Mouse (Mus musculus) thymus, postnatal 10 days (tissue): ENCODE results near the gene Olfr1196.
"Not testable (repeated sequence)": the region's sequence is repeated elsewhere in the genome, so short reads cannot be mapped to it uniquely, and the experiment has no call there.

Source experiments
- DNase-seq, 2 experiments: peaks; one replicate each; pipeline ENCODE4 v3.0.0; 2021; ENCODE audit warnings: low spot score in 2 of 2

Olfr1196 gene

DNA sequence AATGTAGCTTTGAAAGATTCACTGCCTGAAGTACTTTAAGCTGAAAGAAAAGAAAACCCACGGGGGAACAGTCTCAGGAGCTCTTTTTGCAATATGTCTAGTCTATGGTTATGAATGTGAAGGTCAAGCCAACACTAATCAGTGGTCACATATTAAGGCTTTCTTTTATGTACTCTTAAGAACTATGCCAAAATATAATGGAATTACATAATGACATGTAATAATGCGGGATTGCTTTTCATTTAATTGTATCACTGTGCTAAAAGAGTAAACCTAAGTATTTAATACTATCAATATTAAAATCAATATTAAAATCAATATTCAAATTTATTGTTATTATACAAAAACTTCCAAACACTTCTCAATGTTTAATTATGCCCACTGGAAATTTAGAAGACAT lies at the start of gene Olfr1196:
Gene Olfr1196 (minus strand): TSS at position 101 of the 400 bp plus-strand sequence.
- no peak for DNase-seq

DNA sequence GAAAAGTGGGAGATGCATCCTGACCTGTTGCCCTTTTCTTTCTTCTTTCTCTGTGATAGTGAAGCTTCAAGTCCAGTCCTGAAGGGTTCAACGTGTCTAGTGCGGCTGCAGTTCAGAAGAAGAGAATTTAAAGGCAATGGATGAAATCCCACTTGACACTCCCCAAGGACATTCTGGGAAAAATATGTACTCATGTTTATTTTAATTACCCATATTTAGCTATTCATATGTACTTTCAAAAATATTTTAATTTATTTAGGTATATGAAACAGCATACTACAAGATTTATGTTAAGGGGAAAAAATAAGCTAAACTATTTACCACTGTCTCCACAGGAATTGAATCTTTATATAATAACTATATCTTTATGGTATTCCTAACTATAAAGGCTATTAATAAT lies 46.9 kb upstream of the Olfr1196 start, which contains the start of gene Olfr1198:
Gene Olfr1198 (minus strand): TSS at position 101 of the 400 bp plus-strand sequence.
- DNase-seq, result no peak

DNA sequence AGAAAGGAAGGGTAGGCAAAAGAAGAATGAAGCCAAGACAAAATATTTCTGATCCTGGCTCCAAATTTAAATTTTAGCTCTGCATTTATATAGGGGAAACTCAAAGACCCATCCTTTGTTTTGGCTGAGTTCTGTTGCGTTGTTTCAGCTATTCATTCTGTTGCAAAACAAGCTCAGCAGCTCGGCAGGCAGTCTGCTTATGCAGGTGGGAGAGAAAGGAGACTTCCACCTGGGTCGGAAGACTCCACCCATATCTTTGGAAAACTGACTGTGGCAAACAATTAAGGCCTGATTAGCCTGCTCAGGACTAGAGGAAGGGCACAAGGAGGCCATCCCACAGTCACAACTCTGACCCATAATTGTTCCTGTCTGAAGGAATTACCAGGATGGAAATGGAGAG lies 39.0 kb upstream of the Olfr1196 start:
- no peak for DNase-seq

DNA sequence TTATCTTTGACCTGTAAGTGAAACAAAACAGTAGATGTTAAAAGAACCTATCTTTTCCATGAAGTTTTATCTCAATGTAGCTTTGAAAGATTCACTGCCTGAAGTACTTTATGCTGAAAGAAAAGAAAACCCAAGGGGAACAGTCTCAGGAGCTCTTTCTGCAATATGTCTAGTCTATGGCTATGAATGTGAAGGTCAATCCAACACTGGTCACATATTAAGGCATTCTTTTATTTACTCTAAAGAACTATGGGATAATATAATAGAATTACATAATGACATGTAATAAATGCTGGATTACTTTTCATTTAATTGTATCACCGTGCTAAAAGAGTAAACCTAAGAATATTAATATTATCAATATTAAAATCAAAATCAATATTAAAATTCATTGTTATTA lies 27.9 kb upstream of the Olfr1196 start, which contains the start of gene Olfr1197:
Gene Olfr1197 (minus strand): TSS at position 101 of the 400 bp plus-strand sequence.
- DNase-seq, result no peak

DNA sequence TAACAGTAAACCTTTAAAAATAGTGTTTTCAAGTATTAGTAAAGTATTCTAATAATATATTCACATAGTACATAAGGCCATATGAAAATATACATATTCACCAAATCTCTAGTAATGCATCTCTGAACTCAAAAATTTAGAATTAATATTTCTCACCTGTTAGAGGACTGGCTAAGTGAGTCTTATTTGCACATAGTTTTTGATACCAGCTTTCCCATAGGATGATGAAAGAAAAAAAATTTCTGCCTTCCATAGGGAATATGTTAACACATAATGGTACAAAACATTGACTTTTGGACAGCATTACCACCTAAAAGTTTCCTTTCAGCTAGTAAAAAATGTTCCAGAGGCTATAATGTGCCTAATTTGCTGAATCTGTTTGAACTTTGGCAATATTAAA lies 15.3 kb downstream of the Olfr1196 start, which contains the start of gene Olfr1195:
Gene Olfr1195 (minus strand): TSS at position 101 of the 400 bp plus-strand sequence.
- no peak for DNase-seq

DNA sequence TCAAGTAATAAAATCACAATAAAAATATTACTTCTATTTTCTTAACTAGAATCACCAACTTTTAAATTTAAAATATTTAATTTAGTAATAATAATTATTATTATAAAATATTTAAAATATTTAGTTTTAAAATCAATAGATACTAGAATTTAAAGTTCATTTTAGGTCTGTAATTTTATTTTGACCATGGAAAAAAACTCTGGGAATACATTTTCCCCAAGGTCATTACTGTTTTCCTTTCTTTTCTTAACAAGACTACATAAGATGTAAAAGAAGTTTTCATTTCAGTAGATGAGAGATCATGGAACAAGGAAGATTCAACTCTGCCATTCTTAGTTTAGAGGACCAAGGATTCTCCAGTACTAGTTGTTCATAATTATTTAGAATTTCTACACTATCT lies 29.1 kb downstream of the Olfr1196 start, which contains the start of gene Olfr1193:
Gene Olfr1193 (plus strand): TSS at position 301 of the 400 bp plus-strand sequence.
- DNase-seq, result not testable (repeated sequence)

DNA sequence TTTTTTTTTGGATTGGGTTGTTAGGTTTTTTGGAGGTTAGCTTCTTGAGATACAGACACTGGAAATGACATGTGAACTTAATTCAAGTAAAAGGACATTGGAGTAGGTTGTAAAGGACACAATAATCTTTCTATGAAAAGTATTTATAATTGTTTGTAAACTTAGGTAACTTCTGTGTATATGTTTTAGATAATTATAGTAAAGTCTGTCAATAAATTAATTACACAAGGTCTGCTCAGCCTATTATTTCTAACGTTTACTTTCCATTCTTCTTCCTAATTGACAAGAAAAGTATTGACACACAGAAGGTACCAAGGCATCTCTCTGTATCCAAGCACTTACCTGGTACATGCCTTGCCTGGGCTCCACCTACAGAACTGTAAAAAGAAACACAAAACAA lies 56.2 kb downstream of the Olfr1196 start, which contains the start of gene Olfr1192-ps1:
Gene Olfr1192-ps1 (plus strand): TSS at position 301 of the 400 bp plus-strand sequence.
- no peak for DNase-seq
